Mouse (Mus musculus): ENCODE data around the gene Rsph3b. TPM values are rescaled to one million over a fixed set of nuclear protein-coding genes. Genes with fewer than 3 reads are reported as not detected.
"Not testable (repeated sequence)": the region's sequence is repeated elsewhere in the genome, so short reads cannot be mapped to it uniquely, and the experiment has no call there.

Gene Rsph3b
- polyA plus RNA-seq (2015; fragmentation: Nextera tagmentation; extraction: Ambion mirVana), result 11.6 and 13.4 TPM in 2 replicates

DNA sequence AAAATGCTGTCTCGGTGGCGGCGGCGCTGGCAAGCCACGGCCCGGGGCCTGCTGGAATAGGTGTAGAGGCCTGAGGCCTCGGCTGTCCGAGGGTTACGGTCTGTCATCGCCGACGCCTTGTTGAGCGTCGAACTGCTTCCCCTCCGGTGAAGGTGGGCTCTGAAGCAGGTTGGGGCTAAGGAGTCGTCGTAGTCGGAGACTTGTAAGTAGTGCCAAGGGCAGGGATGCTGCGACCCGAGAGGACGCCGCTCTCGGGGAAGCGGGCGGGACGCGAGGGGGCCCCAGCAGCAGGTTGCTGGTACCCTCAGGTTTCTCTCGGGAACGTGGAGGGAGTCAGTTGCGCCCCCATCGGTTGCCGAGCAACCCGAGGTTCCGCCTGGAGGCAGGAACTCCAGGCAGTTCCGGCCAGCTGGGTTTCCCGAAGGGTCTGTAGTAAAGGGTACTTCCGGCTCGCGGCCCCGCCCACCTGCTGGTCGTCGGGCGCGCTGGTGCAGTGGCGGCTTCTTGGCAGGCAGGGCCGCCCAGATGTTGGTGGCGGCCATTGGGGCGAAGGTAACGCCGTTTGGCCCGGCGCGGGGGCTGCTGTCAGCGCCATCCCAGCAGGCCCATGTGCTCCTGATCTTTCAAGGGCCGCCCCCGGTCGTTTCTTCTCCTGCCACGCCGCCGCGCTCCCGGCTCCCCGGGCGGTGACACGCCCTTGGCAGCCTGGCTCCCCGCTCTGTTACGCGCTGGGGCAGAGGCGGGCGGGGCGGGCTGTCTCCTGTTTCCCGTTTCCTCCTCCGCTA lies at the start of gene Rsph3b:
Rsph3b (minus strand) TSS at position 699 of the 785 bp plus-strand sequence.
- H3K27ac ChIP-seq (replicated peaks), result peak within 1 kb of the TSS; percentile 75

DNA sequence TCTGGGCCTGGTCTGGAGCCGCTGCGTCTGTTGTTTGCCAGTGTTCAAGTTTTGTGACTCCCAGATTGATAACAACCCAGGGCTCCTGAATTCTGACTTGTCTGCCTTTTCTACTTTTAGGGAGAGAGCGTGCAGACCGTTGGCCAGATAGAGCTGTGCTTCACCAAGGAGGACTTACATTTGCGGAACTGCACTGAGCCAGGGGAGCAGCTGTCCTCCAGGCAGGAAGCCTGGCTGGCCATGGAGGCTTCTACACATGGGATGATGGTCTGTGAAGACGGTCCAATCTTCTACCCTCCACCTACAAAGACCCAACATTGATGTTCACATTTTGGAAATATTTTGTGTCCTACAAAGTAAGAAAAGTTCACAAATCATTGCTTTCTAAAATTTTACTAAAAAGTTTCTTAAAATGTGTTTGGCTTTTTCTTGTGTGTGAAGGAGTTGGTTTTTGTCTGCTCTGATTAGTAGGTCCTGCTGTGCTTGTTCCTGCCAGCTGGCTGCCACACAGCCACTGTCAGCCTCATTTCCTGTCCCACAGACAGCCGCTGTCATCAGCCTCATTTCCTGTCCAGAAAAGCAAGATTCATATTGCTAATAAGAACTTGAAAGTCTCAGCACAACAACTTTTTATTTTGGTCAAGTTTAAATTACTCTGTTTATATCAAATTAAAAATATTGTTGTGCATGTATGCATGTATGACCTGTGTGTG lies 49.5 kb upstream of the Rsph3b start:
- not testable (repeated sequence) for H3K9me3 ChIP-seq (replicated peaks); ATAC-seq (ENCODE audit: insufficient read depth); H3K4me2 ChIP-seq; H3K4me1 ChIP-seq (replicated peaks); H3K9ac ChIP-seq; H3K27me3 ChIP-seq; H3K36me3 ChIP-seq (replicated peaks); H3K4me3 ChIP-seq (replicated peaks); H3K27ac ChIP-seq (replicated peaks)
- 64% methylated on average over 1 of the region's 7 CpGs for WGBS (ENCODE audit: insufficient replicate concordance)

More for the DNA sequence above, at the start of gene Rsph3b:
- not testable (repeated sequence) for H3K9me3 ChIP-seq (replicated peaks); H3K27me3 ChIP-seq; H3K36me3 ChIP-seq (replicated peaks)
- peak; percentile 91 for ATAC-seq (ENCODE audit: insufficient read depth)
- WGBS (ENCODE audit: insufficient replicate concordance), result under 1% methylated on average over 73 of the region's 73 CpGs
- Histone ChIP-seq H3K9ac (peak within 1 kb of the TSS; percentile 60), H3K4me1 (replicated peaks) (peaks cover 11% of the 10 kb centered on the region), H3K4me3 (replicated peaks) (peak within 1 kb of the TSS; percentile 67), H3K4me2 (peak within 1 kb of the TSS; percentile 89)

DNA sequence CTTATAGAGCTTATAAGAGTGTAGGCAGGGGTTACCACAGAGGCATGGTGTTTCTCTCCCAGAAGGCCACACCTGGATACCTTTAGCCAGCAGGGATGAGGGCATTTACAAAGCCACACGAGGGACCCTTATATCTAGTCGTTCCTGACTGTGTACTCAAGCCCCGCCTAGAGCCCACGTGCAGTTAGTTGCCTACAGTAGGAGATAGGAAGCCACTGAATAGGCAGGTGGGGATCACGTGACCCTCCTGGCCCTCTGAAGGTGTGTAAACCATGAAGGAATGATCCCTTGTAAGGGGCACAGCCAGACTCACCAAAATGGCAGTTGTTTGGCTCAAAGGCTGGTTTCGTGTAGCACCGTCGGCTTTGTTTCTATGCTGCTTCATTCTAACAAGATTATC lies 48.3 kb upstream of the Rsph3b start:
- not testable (repeated sequence) for ATAC-seq (ENCODE audit: insufficient read depth); H3K9me3 ChIP-seq (replicated peaks); H3K27ac ChIP-seq (replicated peaks); H3K4me1 ChIP-seq (replicated peaks); H3K9ac ChIP-seq; H3K4me3 ChIP-seq (replicated peaks); H3K36me3 ChIP-seq (replicated peaks); H3K4me2 ChIP-seq; H3K27me3 ChIP-seq
- WGBS (ENCODE audit: insufficient replicate concordance), result 68% methylated on average over 8 of the region's 8 CpGs

DNA sequence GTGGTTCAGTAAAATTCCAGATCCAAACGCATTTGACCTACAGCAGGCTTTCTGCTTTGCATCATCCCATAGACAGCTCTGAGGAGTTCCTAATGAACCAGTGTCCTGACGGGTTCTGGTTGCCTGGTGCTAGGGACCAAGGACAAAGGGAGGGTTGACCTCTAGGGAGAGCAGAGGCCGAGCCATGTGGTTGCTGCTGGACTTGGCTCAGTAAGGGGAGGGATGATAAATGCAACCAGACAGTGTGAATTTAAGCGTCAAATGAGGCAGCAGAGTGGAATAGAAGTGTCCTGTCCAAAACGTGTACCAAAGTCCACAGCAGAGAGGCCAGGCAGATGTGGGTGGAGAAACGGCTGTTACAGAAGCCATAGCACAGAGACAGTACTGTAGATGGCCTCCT lies 47.0 kb upstream of the Rsph3b start:
- not testable (repeated sequence) for H3K9ac ChIP-seq; H3K4me1 ChIP-seq (replicated peaks); H3K4me2 ChIP-seq; H3K27me3 ChIP-seq; H3K9me3 ChIP-seq (replicated peaks); H3K36me3 ChIP-seq (replicated peaks); H3K27ac ChIP-seq (replicated peaks); H3K4me3 ChIP-seq (replicated peaks)
- WGBS (ENCODE audit: insufficient replicate concordance), result no CpG with 5 or more reads among the region's 6 CpGs
- ATAC-seq (ENCODE audit: insufficient read depth), result peak; percentile 25; the same call in 1 of the 2 replicates

DNA sequence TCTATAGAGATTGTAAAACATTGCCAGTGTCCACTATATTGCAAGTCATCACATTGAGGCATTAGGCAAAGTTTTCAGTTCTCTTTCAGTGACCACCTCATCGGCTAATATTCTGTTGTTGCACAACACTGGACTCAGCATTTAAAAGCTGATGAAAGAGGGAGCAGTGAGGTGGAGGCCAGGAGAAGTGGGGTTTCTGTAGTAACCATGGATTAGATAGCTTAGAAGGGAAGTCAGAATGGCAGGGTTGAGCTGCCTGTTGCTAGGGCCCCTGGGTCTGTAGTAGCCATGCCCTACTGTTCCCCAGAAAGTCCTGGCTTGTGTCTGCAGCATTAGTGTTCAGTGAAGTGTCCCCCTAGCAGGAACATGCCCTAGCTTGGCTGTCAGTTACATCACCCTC lies 37.6 kb upstream of the Rsph3b start:
- not testable (repeated sequence) for H3K4me3 ChIP-seq (replicated peaks); H3K4me2 ChIP-seq; ATAC-seq (ENCODE audit: insufficient read depth); H3K9me3 ChIP-seq (replicated peaks); H3K27ac ChIP-seq (replicated peaks); H3K27me3 ChIP-seq; H3K36me3 ChIP-seq (replicated peaks); H3K4me1 ChIP-seq (replicated peaks); H3K9ac ChIP-seq
- 75% methylated on average over 1 of the region's 1 CpGs for WGBS (ENCODE audit: insufficient replicate concordance)

DNA sequence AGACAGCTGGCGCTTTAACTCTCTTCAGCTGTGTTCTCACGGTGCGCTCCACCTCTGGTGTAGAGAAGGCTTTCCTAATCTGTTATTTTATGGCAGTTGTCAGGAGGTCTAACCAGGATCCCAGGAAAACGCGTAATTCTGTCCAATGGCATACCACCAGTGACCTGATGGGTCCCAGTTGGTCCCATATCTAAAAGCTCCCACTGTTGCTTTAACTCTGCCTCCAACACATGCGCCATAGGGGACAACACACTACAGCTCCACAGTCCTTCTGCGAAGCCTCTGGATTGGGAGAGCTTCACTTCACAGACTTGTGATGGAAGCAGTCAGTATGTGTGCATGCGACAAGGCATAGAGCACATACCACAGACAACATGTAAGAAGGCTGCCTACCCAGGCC lies 31.7 kb upstream of the Rsph3b start:
- not testable (repeated sequence) for H3K4me3 ChIP-seq (replicated peaks); H3K4me1 ChIP-seq (replicated peaks); H3K4me2 ChIP-seq; H3K9ac ChIP-seq; ATAC-seq (ENCODE audit: insufficient read depth); H3K27me3 ChIP-seq; H3K36me3 ChIP-seq (replicated peaks); H3K9me3 ChIP-seq (replicated peaks); H3K27ac ChIP-seq (replicated peaks)
- 83% methylated on average over 5 of the region's 8 CpGs for WGBS (ENCODE audit: insufficient replicate concordance)

DNA sequence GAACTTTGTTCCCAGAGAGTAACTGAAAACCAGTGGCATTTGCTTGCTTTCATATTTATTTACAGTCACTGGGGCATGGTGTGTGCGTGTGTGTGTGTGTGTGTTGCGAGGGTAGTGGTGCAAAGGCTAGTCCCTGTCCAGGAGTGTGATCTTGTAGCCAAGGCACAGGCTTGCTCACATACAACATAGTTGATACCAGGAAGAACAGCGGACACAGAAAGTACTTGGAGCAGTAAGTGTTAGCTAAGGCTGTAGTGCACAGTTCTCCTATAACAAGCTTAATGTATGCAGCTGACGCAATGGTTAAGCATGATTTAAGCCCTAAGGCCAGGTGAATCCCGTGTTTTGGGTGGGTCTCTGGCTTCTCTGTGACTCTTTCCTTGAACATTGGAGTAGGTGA lies 30.9 kb upstream of the Rsph3b start:
- not testable (repeated sequence) for H3K4me1 ChIP-seq (replicated peaks); H3K9me3 ChIP-seq (replicated peaks); H3K36me3 ChIP-seq (replicated peaks); H3K27me3 ChIP-seq; H3K27ac ChIP-seq (replicated peaks)
- peak; percentile 7 for ATAC-seq (ENCODE audit: insufficient read depth)
- WGBS (ENCODE audit: insufficient replicate concordance), result 26% methylated on average over 5 of the region's 5 CpGs
- peak overlapping the region; percentile 63 for H3K9ac ChIP-seq
- peak overlapping the region; percentile 83 for H3K4me2 ChIP-seq
- H3K4me3 ChIP-seq (replicated peaks), result peak overlapping the region; percentile 64

DNA sequence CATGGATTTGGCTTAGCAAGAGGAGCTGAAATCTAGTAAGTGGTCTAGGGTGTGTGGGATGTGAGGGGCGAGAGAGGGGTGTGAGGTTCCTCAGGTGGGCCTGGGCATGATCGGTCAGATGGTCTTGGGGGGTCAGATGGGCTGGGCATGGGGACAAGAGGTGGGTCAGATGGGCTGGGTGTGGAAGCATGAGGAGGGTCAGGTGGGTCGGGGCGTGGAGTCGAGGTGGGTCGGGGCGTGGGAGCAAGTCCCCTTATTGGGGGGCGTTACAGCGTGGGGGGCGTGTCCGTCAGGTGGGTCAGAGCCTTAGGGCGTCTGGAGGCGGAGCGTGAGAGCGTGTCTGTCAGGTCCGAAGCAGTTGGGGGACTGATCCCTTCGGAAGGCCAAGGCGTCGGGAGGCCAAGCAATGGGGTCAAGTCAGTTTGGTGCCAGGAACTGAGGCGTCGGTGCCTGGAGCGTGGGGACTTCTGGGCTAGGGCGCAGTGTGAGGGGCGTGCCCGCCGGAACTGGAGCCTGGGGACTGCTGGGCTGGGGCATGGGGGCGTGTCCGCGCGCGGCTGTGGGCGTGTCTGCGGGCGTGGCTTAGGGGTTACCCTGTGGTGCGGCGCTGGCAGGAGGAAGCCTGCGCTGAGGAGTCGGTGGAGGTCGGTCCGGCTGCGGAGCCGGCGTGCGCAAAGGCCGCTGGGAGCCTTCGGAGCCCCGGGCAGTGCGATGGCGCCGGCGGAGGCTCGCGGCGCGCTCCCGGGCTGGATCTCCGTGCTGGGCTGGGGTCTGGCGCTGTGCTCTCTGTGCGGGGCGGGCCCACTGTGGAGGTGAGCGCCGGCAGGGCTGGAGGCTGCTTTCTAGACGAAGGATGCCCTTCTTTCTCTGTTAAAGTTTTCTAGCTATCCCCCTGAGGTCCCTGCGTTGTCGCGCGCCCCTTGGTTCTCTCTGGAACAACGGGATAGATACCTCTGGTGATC lies 30.1 kb upstream of the Rsph3b start, which contains the start of gene Gm49721:
Gm49721 (plus strand) TSS at position 618 of the 962 bp plus-strand sequence.
- peak; percentile 95 for ATAC-seq (ENCODE audit: insufficient read depth)
- H3K27ac ChIP-seq (replicated peaks), result not testable (repeated sequence)
- 1% methylated on average over 50 of the region's 68 CpGs for WGBS (ENCODE audit: insufficient replicate concordance)

DNA sequence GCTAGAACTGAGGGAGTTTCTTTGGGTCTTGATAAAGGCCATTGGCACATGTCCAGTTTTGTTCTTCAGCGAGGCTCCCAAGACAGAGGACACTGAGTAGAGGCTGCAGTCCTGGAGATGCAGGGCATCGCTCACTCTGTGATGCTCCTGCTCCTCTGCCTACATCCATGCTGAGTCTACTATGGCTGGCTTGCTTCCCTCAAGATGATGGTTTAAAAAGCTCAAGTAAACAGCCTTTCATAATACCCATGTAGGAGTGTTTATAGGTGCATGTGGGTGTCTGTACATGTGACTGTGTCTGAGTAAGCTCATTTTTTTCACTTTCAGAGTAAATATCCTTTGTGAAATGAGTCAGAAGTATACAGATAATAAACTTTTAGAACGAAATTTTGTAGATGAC lies 26.5 kb upstream of the Rsph3b start:
- ATAC-seq (ENCODE audit: insufficient read depth); H3K27me3 ChIP-seq; H3K36me3 ChIP-seq (replicated peaks); H3K4me1 ChIP-seq (replicated peaks); H3K4me3 ChIP-seq (replicated peaks); H3K4me2 ChIP-seq; H3K9me3 ChIP-seq (replicated peaks); H3K9ac ChIP-seq; H3K27ac ChIP-seq (replicated peaks): not testable (repeated sequence)
- 38% methylated on average over 3 of the region's 3 CpGs for WGBS (ENCODE audit: insufficient replicate concordance)

More for the DNA sequence above, 30.1 kb upstream of the Rsph3b start, which contains the start of gene Gm49721:
- peak within 1 kb of the TSS; percentile 83 for H3K4me2 ChIP-seq
- peak within 1 kb of the TSS; percentile 63 for H3K9ac ChIP-seq
- H3K4me1 ChIP-seq (replicated peaks); H3K36me3 ChIP-seq (replicated peaks); H3K9me3 ChIP-seq (replicated peaks); H3K27me3 ChIP-seq: not testable (repeated sequence)
- H3K4me3 ChIP-seq (replicated peaks), result peak within 1 kb of the TSS; percentile 64

DNA sequence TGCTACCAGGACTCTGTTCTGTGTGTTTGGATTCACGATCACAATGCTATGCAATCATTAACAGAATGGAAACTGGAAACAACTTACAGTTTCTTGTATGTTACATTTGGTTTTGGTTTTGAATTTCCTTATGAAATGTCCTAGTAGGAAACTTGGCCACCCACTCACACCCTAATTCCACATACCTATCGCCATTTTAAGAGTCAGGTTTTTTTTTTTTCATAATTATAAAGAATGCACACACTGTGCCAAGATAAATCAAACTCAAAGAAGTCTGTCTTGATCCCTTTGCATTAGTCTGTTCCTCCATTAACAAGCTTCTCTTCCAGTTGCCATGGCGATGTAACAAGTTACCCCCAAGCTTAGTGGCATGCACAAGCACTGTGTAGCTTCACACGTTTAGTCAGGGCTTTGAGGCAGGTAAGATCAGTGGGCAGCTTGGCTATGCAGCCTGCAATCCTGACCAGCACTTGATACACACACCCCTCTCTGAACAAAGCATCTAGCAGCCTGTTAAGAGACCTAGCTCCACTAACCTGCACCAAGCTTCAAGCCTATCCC lies 24.4 kb upstream of the Rsph3b start:
- not testable (repeated sequence) for H3K4me2 ChIP-seq; H3K9ac ChIP-seq; ATAC-seq (ENCODE audit: insufficient read depth); H3K4me3 ChIP-seq (replicated peaks); H3K36me3 ChIP-seq (replicated peaks); H3K27ac ChIP-seq (replicated peaks); H3K27me3 ChIP-seq; H3K9me3 ChIP-seq (replicated peaks); H3K4me1 ChIP-seq (replicated peaks)
- WGBS (ENCODE audit: insufficient replicate concordance), result 57% methylated on average over 4 of the region's 4 CpGs
